Mouse (Mus musculus) bone marrow macrophage, adult 2 months (primary cell): ENCODE measurements around the gene Cers1.

Experiments
- CTCF ChIP-seq: IDR thresholded peaks from 2 replicates; pipeline ENCODE4 v1.5.1; 2012; ENCODE audit warnings: low read depth, mild to moderate bottlenecking, low read length, moderate library complexity
- POLR2A ChIP-seq: IDR thresholded peaks from 2 replicates; pipeline ENCODE4 v1.6.1; 2012; ENCODE audit warnings: mild to moderate bottlenecking, low read depth, low read length, borderline replicate concordance

- TF ChIP-seq POLR2A (no peak), CTCF (no peak)
Observed at GRCm38 (mm10) chr8:70323716-70324115, 8.1 kb downstream of the Cers1 start.
